In the genomic region with DNA sequence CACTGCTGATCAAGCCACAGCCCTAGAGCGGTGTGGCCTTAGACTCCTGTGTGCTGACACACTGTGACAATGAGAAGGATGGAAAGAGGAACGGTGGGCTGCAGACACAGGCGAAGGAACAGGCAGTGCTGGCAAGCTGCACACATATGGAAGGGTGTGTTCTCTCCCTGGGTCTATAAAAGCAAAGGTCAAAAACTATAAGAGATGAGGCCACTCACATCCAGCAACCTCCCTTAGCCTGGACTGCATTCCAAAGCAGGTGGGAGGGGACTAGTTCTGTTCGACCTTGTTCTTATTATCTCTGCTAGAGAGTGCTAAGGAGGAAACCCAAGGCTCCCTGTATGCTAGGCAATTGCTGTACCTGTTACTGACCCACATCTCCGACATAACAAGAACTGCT, we compare ENCODE assay signal across 15 mouse cellular contexts.
"Had no signal": no experiment of that assay in that cellular context is flagged by ENCODE, and none has a peak within 500 bp of the region (broad histone marks: within the 10 kb centered on the region; RNA-seq: fewer than 3 reads in every experiment).

No protein-coding gene starts in this region.

- H3K9me3 ChIP-seq: liver, embryonic 15.5 days; midbrain, embryonic 10.5 days; midbrain, embryonic 15.5 days; neural tube, embryonic 13.5 days had no signal

- H3K27me3 ChIP-seq: liver, embryonic 15.5 days; midbrain, embryonic 15.5 days had no signal

- H3K27ac ChIP-seq: liver, embryonic 15.5 days; midbrain, embryonic 10.5 days; midbrain, embryonic 15.5 days; neural tube, embryonic 13.5 days had no signal

- H3K4me3 ChIP-seq: liver, embryonic 15.5 days; midbrain, embryonic 10.5 days; midbrain, embryonic 15.5 days; neural tube, embryonic 13.5 days had no signal

- ATAC-seq: hindbrain, embryonic 16.5 days; inflammation-experienced regulatory T-cells, adult 6 months; midbrain, embryonic 15.5 days had no signal

- DNase-seq: layer of hippocampus, adult 9-11 months; left cerebral cortex, postnatal 4 days; lung, embryonic 14.5 days; lung, postnatal 10 days; lung, postnatal 4 days; right cerebral cortex, adult 18-20 months; right cerebral cortex, postnatal 25 days; thymus, postnatal 4 days had no signal

- H3K4me2 ChIP-seq: liver, embryonic 11.5 days; liver, embryonic 15.5 days; lung, embryonic 14.5 days; midbrain, embryonic 15.5 days; neural tube, embryonic 13.5 days had no signal

- H3K9ac ChIP-seq: liver, embryonic 15.5 days; lung, embryonic 14.5 days; midbrain, embryonic 15.5 days; neural tube, embryonic 13.5 days had no signal

- H3K36me3 ChIP-seq: liver, embryonic 15.5 days; midbrain, embryonic 10.5 days; midbrain, embryonic 15.5 days; neural tube, embryonic 13.5 days had no signal

- H3K4me1 ChIP-seq: midbrain, embryonic 15.5 days; neural tube, embryonic 13.5 days had no signal
